Mouse (Mus musculus): ENCODE results near the gene Fancc.

GRCm38 (mm10) chr13:63412662-63413061 lies 84.4 kb downstream of the Fancc start:
- TF ChIP-seq POLR2A (IDR thresholded peaks at IDR 0.05; ENCODE audit: borderline replicate concordance, insufficient read depth, low read length) (no peak), CTCF (IDR thresholded peaks at IDR 0.05; ENCODE audit: borderline replicate concordance, insufficient read depth, low read depth, low read length) (no peak)
